Mouse (Mus musculus) bone marrow macrophage, adult 2 months (primary cell): ENCODE results near the gene Tdp2.

Source experiments
- CTCF ChIP-seq: IDR thresholded peaks from 2 replicates; pipeline ENCODE4 v1.5.1; 2012; ENCODE audit warnings: low read depth, mild to moderate bottlenecking, low read length, moderate library complexity
- POLR2A ChIP-seq: IDR thresholded peaks from 2 replicates; pipeline ENCODE4 v1.6.1; 2012; ENCODE audit warnings: mild to moderate bottlenecking, low read depth, low read length, borderline replicate concordance

DNA sequence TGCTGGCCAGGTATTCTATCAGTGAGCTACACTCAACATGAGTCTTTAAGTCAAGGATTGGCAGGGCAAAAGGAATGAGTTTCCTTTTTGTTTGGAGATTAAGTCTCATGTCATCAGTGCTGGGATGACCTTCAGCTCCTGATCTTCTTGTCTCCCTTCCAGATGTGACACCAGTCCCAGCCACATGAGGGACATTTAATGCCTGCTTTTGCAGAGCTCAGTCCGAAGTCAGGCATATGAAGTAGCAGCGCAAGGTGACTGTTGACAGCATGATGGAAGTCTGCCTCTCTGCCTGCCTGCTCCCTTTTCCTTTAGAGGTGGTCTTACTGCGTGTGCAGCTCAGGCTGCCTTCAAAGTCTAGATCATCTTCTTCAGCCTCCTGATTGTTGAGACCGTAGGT is 6.8 kb upstream of the Tdp2 start:
- TF ChIP-seq CTCF (no peak), POLR2A (no peak)
